Mouse (Mus musculus) lung, embryonic 15.5 days (tissue): ENCODE results near the gene Nol9. TPM values are rescaled to one million over a fixed set of nuclear protein-coding genes. Genes with fewer than 3 reads are reported as not detected.
"Not testable (repeated sequence)": the region's sequence is repeated elsewhere in the genome, so short reads cannot be mapped to it uniquely, and the experiment has no call there.

Experiments
- ATAC-seq: fragments of 200-750 bp; cut with Nextera tagmentation; 2 replicates; pipeline ENCODE4 v1.8.0; 2017; ENCODE audit warnings: moderate number of reproducible peaks, borderline replicate concordance; ENCODE audit not compliant: low FRiP score, low TSS enrichment; ENCODE audit errors: extremely low read depth
- H3K27ac ChIP-seq: fragments of 300-500 bp; sonication (generic); 2 replicates; pipeline ENCODE4 v1.5.1; 2015; ENCODE audit warnings: moderate library complexity, mild to moderate bottlenecking, inconsistent platforms
- H3K27me3 ChIP-seq: fragments of 300-500 bp; sonication (generic); 2 replicates; pipeline ENCODE4 v1.6.1; 2015; ENCODE audit warnings: inconsistent platforms
- H3K36me3 ChIP-seq: fragments of 300-500 bp; sonication (generic); 2 replicates; pipeline ENCODE4 v1.6.1; 2015; ENCODE audit warnings: inconsistent platforms
- H3K4me1 ChIP-seq: fragments of 300-500 bp; sonication (generic); 2 replicates; pipeline ENCODE4 v1.6.1; 2015; ENCODE audit warnings: inconsistent platforms
- H3K4me2 ChIP-seq: fragments of 300-500 bp; sonication (generic); 2 replicates; pipeline ENCODE4 v1.6.1; 2015; ENCODE audit warnings: inconsistent platforms, mild to moderate bottlenecking, moderate library complexity
- H3K4me3 ChIP-seq: fragments of 300-500 bp; sonication (generic); 2 replicates; pipeline ENCODE4 v1.5.1; 2015; ENCODE audit warnings: mild to moderate bottlenecking, inconsistent platforms
- H3K9ac ChIP-seq: fragments of 300-500 bp; sonication (generic); 2 replicates; pipeline ENCODE4 v1.6.1; 2015; ENCODE audit warnings: inconsistent platforms
- H3K9me3 ChIP-seq: fragments of 300-500 bp; sonication (generic); 2 replicates; pipeline ENCODE4 v1.6.1; 2016; ENCODE audit warnings: inconsistent platforms
- WGBS: fragments of 180-500 bp; shearing (Covaris S2); methylation state at CpG from one replicate; pipeline ENCODE4 v1.1.7; 2015; 5-methylcytosine and 5-hydroxymethylcytosine counted together
- polyA plus RNA-seq: library from polyadenylated mRNA; unstranded; fragments of >200 nt; fragmentation: Nextera tagmentation; extraction: Ambion mirVana; gene quantifications from 2 replicates; pipeline ENCODE4 v1.2.1, GENCODE M21; 2015

Nol9 gene
- polyA plus RNA-seq, 1 experiment from 2014 or later: 29.4 TPM

GRCm38 (mm10) chr4:152032922-152033321, 6.2 kb upstream of the Nol9 start:
- Histone ChIP-seq H3K9me3 (no peaks in the 10 kb centered on the region), H3K27me3 (no peaks in the 10 kb centered on the region), H3K4me2 (no peak overlapping the region), H3K27ac (no peak overlapping the region), H3K4me3 (no peak overlapping the region), H3K36me3 (no peaks in the 10 kb centered on the region), H3K4me1 (peaks cover 10% of the 10 kb centered on the region), H3K9ac (no peak overlapping the region)
- ATAC-seq: no peak
- 84% methylated on average over 13 of the region's 13 CpGs for WGBS

GRCm38 (mm10) chr4:152036464-152036863, 2.7 kb upstream of the Nol9 start:
- peaks cover 14% of the 10 kb centered on the region for H3K4me1 ChIP-seq
- not testable (repeated sequence) for H3K36me3 ChIP-seq, H3K4me2 ChIP-seq, H3K27me3 ChIP-seq, H3K27ac ChIP-seq, H3K9me3 ChIP-seq, H3K9ac ChIP-seq, ATAC-seq, H3K4me3 ChIP-seq
- 90% methylated on average over 6 of the region's 6 CpGs for WGBS

DNA sequence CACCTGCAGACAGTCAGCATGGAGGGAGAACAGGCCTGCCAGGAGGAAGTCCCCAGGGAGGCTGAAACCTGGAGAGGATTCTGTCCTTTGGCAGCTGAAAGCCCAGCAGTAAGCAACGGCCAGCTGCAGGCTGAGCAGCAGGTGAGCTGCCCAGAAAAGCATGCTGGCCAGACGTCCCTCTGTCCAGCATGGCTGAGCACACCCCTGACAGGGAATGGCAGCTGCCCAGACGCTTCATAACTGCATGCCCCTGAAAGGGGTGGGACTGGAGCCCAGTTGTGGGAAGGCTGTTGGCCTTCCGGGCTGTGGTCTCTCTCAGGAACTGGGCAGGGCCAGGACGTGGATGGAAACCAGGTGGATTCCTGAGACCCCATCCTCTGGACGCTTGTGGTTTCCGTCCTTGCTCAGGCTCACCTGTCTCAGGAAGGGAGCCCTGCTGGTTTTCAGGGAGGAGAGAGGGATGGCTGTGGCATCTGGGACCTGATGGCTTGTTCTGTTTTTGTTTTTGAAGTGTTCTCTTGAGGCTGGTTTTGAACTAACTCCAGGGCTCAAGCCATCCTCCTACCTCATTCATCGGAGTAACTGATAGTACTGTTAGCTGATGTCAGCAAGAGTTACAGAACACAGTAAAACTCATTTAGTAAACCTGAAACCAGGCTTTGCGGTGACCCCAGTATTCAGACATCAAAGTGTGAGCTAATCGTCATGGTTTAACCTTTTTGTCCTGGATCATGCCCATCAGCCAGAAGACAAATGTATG, 716 bp upstream of the Nol9 start, which contains the start of gene Tas1r1:
TSS of gene Tas1r1 (minus strand) at position 344 of the 760 bp plus-strand sequence.
- Histone ChIP-seq H3K9me3 (no peaks in the 10 kb centered on the region), H3K9ac (peak within 1 kb of the TSS; percentile 92), H3K4me3 (peak within 1 kb of the TSS; percentile 99), H3K4me2 (peak within 1 kb of the TSS; percentile 93), H3K36me3 (peaks cover 25% of the 10 kb centered on the region), H3K4me1 (peaks cover 14% of the 10 kb centered on the region), H3K27ac (no peak within 1 kb of the TSS; the same call in 1 of the 2 replicates), H3K27me3 (no peaks in the 10 kb centered on the region)
- 44% methylated on average over 10 of the region's 10 CpGs for whole genome bisulfite sequencing
- no peak for ATAC-seq

DNA sequence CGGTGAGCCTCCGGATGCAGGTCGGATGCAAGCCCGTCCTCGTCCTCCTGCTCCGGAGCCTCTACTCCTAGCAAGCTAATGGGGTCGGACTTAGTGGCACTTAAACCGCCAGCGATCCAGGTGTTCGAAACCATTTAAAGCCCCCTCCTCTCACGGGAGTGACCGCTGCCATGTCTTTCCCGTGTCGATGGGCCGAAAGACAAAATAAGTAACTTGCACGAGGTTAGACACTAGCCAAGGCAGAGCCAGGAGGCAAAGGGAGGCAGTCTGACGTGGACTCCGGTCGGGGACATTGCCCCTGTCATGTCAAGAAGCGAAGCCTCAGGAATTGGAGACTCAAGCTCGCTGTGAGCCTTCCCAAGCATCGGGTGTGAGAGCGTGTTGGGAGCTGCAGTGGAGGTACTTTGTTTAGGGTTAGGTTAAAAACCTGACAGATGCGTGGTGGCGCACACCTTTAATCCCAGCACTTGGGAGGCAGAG, 750 bp downstream of the Nol9 start:
- Histone ChIP-seq H3K9ac (peak overlapping the region; percentile 92), H3K9me3 (no peaks in the 10 kb centered on the region), H3K36me3 (peaks cover 39% of the 10 kb centered on the region), H3K4me1 (peaks cover 14% of the 10 kb centered on the region), H3K27ac (no peak overlapping the region), H3K4me3 (peak overlapping the region; percentile 99), H3K27me3 (no peaks in the 10 kb centered on the region), H3K4me2 (peak overlapping the region; percentile 93)
- no peak for ATAC-seq
- 2% methylated on average over 25 of the region's 25 CpGs for WGBS

GRCm38 (mm10) chr4:152041924-152042641, 3.0 kb downstream of the Nol9 start:
- H3K4me2 ChIP-seq: no peak overlapping the region
- no peaks in the 10 kb centered on the region for H3K9me3 ChIP-seq
- H3K4me1 ChIP-seq: peaks cover 14% of the 10 kb centered on the region
- no peak for ATAC-seq
- no peak overlapping the region for H3K4me3 ChIP-seq
- H3K27ac ChIP-seq: no peak overlapping the region
- H3K36me3 ChIP-seq: peaks cover 58% of the 10 kb centered on the region
- no peak overlapping the region for H3K9ac ChIP-seq
- H3K27me3 ChIP-seq: no peaks in the 10 kb centered on the region
- 96% methylated on average over 22 of the region's 22 CpGs for WGBS

DNA sequence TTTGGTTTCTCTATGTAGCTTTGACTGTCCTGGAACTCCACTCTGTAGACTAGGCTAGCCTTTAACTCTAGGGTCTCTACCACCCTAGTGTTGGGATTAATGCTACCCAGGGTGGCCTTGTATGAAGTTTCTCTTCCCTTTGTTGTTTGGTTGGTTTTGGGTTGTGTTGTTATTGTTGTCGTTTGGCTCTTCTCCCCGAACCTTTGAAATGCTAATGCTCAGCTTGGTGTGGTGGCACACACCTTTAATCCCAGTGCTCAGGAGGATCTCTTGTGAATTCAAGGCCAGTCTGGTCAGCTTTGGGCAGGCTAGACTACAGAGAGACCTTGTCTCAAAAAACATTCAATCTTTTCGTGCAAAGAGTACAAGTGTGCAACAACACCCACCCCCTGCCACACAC, 4.0 kb downstream of the Nol9 start:
- ATAC-seq: no peak

DNA sequence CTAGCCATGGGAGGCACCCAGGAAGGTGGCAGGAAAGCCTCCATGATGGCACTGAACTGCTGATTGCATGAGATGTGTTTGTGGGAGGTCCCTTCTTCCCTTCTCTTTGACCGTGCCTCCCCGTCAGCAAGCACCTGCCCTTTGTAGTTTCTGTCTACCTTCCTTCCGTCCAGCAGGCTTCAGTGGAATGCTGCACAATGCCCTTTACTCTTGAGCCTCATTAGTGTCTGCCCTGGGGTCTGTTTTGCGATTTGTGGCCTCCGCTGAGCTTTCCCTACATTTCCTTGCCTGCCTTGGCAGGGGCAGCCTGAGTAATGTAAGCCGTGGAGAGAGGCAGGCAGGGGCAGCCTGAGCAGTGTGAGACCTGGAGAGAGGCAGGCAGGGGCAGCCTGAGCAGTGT, 5.5 kb downstream of the Nol9 start:
- no peak for ATAC-seq
- Histone ChIP-seq H3K27ac (no peak overlapping the region), H3K4me1 (peaks cover 10% of the 10 kb centered on the region), H3K9ac (no peak overlapping the region), H3K4me2 (no peak overlapping the region), H3K27me3 (no peaks in the 10 kb centered on the region), H3K36me3 (peaks cover 78% of the 10 kb centered on the region), H3K9me3 (no peaks in the 10 kb centered on the region), H3K4me3 (no peak overlapping the region)
- WGBS: 71% methylated on average over 6 of the region's 6 CpGs

More for the DNA sequence above, 4.0 kb downstream of the Nol9 start:
- Histone ChIP-seq H3K4me3 (no peak overlapping the region), H3K9me3 (no peaks in the 10 kb centered on the region), H3K36me3 (peaks cover 69% of the 10 kb centered on the region), H3K4me2 (no peak overlapping the region), H3K27me3 (no peaks in the 10 kb centered on the region), H3K9ac (no peak overlapping the region), H3K4me1 (peaks cover 14% of the 10 kb centered on the region), H3K27ac (no peak overlapping the region)
- 84% methylated on average over 3 of the region's 3 CpGs for WGBS

GRCm38 (mm10) chr4:152062390-152063110, 23.4 kb downstream of the Nol9 start:
- WGBS: 56% methylated on average over 9 of the region's 9 CpGs
- H3K4me1 ChIP-seq: no peaks in the 10 kb centered on the region
- H3K4me3 ChIP-seq: no peak overlapping the region
- H3K4me2 ChIP-seq: no peak overlapping the region
- no peak for ATAC-seq
- no peak overlapping the region for H3K9ac ChIP-seq
- peaks cover 36% of the 10 kb centered on the region for H3K36me3 ChIP-seq
- no peak overlapping the region for H3K27ac ChIP-seq
- no peaks in the 10 kb centered on the region for H3K27me3 ChIP-seq
- H3K9me3 ChIP-seq: no peaks in the 10 kb centered on the region

DNA sequence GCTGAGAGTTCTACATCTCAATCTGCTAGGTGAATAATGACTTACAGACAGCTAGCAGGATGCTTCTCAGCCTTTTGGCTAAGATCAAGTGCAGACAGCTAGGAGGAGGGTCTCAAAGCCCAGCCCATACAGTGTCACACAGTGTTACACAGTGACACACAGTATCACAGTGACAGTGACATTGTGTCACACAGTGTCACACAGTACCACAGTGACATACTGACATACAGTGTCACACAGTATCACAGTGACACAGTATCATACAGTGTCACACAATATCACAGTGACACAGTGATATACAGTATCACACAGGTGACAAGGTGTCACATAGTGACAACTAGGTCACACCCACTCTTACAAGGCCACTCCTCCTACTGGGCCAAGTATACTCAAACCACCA, 28.2 kb downstream of the Nol9 start:
- Histone ChIP-seq H3K27me3 (no peaks in the 10 kb centered on the region), H3K4me2 (no peak overlapping the region), H3K4me1 (peaks cover 10% of the 10 kb centered on the region), H3K36me3 (no peaks in the 10 kb centered on the region), H3K4me3 (no peak overlapping the region), H3K9me3 (no peaks in the 10 kb centered on the region), H3K9ac (no peak overlapping the region), H3K27ac (no peak overlapping the region)
- no peak for ATAC-seq

GRCm38 (mm10) chr4:152068166-152068724, 29.1 kb downstream of the Nol9 start:
- no peak for ATAC-seq
- WGBS: 79% methylated on average over 6 of the region's 6 CpGs
- H3K27me3 ChIP-seq: no peaks in the 10 kb centered on the region
- no peak overlapping the region for H3K27ac ChIP-seq
- no peak overlapping the region for H3K9ac ChIP-seq
- no peaks in the 10 kb centered on the region for H3K9me3 ChIP-seq
- no peak overlapping the region for H3K4me3 ChIP-seq
- no peak overlapping the region for H3K4me2 ChIP-seq
- peaks cover 17% of the 10 kb centered on the region for H3K4me1 ChIP-seq
- H3K36me3 ChIP-seq: no peaks in the 10 kb centered on the region

DNA sequence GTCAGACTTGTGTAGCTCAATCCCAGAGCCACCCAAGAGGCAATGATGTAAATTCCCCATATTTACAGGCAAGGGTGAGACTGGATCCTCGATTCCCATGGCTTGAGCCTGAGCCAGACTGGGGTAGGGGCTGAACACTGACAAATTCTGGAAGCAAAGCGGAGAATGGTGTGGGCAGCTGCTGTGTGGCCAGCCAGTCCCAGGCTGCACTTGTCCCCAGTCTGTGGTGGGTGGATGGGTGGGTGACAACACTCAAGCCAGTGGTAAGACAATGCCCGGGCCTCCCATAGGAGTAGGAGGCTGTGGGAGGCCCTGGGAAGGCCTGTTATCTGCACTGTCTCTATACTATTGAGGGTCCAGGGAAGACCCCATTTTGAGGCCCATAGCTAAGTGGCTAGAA, 30.1 kb downstream of the Nol9 start:
- Histone ChIP-seq H3K27ac (no peak overlapping the region), H3K27me3 (no peaks in the 10 kb centered on the region), H3K4me1 (peaks cover 24% of the 10 kb centered on the region), H3K9me3 (no peaks in the 10 kb centered on the region), H3K36me3 (no peaks in the 10 kb centered on the region), H3K9ac (no peak overlapping the region), H3K4me3 (no peak overlapping the region), H3K4me2 (no peak overlapping the region)
- WGBS: 70% methylated on average over 3 of the region's 3 CpGs
- no peak for ATAC-seq
